Mouse (Mus musculus): ENCODE results near the gene Spem2.
"Not testable (repeated sequence)": the region's sequence is repeated elsewhere in the genome, so short reads cannot be mapped to it uniquely, and the experiment has no call there.

Spem2 gene

GRCm38 (mm10) chr11:69818365-69818764 is at the start of gene Spem2:
TSS of gene Spem2 (minus strand) at chr11:69818465.
- DNase-seq (ENCODE audit: low read depth, low spot score): no peak

- DNase-seq (ENCODE audit: low read depth, low spot score): no peak
Measured at GRCm38 (mm10) chr11:69867335-69867734, 49.1 kb upstream of the Spem2 start.

- DNase-seq (ENCODE audit: low read depth, low spot score): no peak
Measured at GRCm38 (mm10) chr11:69865561-69865960, 47.3 kb upstream of the Spem2 start.

- DNase-seq (ENCODE audit: low read depth, low spot score): no peak
Measured at GRCm38 (mm10) chr11:69864138-69864860, 46.0 kb upstream of the Spem2 start.

GRCm38 (mm10) chr11:69863729-69864128 is 45.5 kb upstream of the Spem2 start:
- DNase-seq (ENCODE audit: low read depth, low spot score): not testable (repeated sequence)

GRCm38 (mm10) chr11:69858113-69858998 is 40.1 kb upstream of the Spem2 start, which contains the start of gene Tnk1:
TSS of gene Tnk1 (minus strand) at chr11:69858730.
- DNase-seq (ENCODE audit: low read depth, low spot score): no peak

- DNase-seq (ENCODE audit: low read depth, low spot score): peak; percentile 67
Measured at GRCm38 (mm10) chr11:69855347-69855746, 37.1 kb upstream of the Spem2 start.

GRCm38 (mm10) chr11:69854680-69855079 is 36.4 kb upstream of the Spem2 start:
- no peak for DNase-seq (ENCODE audit: low read depth, low spot score)

- no peak for DNase-seq (ENCODE audit: low read depth, low spot score)
Measured at GRCm38 (mm10) chr11:69853994-69854393, 35.7 kb upstream of the Spem2 start.

- DNase-seq (ENCODE audit: low read depth, low spot score): no peak
Measured at GRCm38 (mm10) chr11:69850754-69851153, 32.5 kb upstream of the Spem2 start.

GRCm38 (mm10) chr11:69849884-69850283 is 31.6 kb upstream of the Spem2 start:
- DNase-seq (ENCODE audit: low read depth, low spot score): no peak

- DNase-seq (ENCODE audit: low read depth, low spot score): no peak
Measured at GRCm38 (mm10) chr11:69849128-69849527, 30.9 kb upstream of the Spem2 start.

- no peak for DNase-seq (ENCODE audit: low read depth, low spot score)
Measured at GRCm38 (mm10) chr11:69848021-69848420, 29.8 kb upstream of the Spem2 start.

- no peak for DNase-seq (ENCODE audit: low read depth, low spot score)
Measured at GRCm38 (mm10) chr11:69846738-69847688, 28.7 kb upstream of the Spem2 start.

- peak; percentile 93 for DNase-seq (ENCODE audit: low read depth, low spot score)
Measured at GRCm38 (mm10) chr11:69846198-69846680, 28.0 kb upstream of the Spem2 start, which contains the start of gene Plscr3. TSS of gene Plscr3 (plus strand) at chr11:69846376.

- no peak for DNase-seq (ENCODE audit: low read depth, low spot score)
Measured at GRCm38 (mm10) chr11:69838714-69839104, 20.4 kb upstream of the Spem2 start.

- peak; percentile 99 for DNase-seq (ENCODE audit: low read depth, low spot score)
Measured at GRCm38 (mm10) chr11:69837952-69838713, 19.9 kb upstream of the Spem2 start, which contains the start of gene Tmem256. TSS of gene Tmem256 (plus strand) at chr11:69838514.

GRCm38 (mm10) chr11:69837604-69837951 is 19.3 kb upstream of the Spem2 start, which contains the start of gene Nlgn2:
TSS of gene Nlgn2 (minus strand) at chr11:69837784.
- DNase-seq (ENCODE audit: low read depth, low spot score): no peak

- DNase-seq (ENCODE audit: low read depth, low spot score): peak; percentile 23
Measured at GRCm38 (mm10) chr11:69836703-69837576, 18.7 kb upstream of the Spem2 start.
